Mouse (Mus musculus) adrenal gland, adult 10 weeks (tissue): ENCODE results near the gene Atad2b. TPM values are rescaled to one million over a fixed set of nuclear protein-coding genes. Genes with fewer than 3 reads are reported as not detected.

Experiments
- polyA plus RNA-seq: library from polyadenylated mRNA; stranded (reverse); fragments of 350-450 nt; fragmentation: Illumina TruSeq; extraction: RNeasy Lipid Tissue Mini Kit (QIAGEN cat#74804); gene quantifications from one replicate; pipeline ENCODE4 v1.2.3, GENCODE M21; 2014; ENCODE audit warnings: low read depth, low replicate concordance

Gene Atad2b
- 37.6 TPM for polyA plus RNA-seq

GRCm38 (mm10) chr12:4916994-4917804, at the start of gene Atad2b:
TSS of gene Atad2b (plus strand) at chr12:4917353.

GRCm38 (mm10) chr12:4874161-4874927, 42.8 kb upstream of the Atad2b start, which contains the start of gene Mfsd2b:
TSS of gene Mfsd2b (minus strand) at chr12:4874359.

DNA sequence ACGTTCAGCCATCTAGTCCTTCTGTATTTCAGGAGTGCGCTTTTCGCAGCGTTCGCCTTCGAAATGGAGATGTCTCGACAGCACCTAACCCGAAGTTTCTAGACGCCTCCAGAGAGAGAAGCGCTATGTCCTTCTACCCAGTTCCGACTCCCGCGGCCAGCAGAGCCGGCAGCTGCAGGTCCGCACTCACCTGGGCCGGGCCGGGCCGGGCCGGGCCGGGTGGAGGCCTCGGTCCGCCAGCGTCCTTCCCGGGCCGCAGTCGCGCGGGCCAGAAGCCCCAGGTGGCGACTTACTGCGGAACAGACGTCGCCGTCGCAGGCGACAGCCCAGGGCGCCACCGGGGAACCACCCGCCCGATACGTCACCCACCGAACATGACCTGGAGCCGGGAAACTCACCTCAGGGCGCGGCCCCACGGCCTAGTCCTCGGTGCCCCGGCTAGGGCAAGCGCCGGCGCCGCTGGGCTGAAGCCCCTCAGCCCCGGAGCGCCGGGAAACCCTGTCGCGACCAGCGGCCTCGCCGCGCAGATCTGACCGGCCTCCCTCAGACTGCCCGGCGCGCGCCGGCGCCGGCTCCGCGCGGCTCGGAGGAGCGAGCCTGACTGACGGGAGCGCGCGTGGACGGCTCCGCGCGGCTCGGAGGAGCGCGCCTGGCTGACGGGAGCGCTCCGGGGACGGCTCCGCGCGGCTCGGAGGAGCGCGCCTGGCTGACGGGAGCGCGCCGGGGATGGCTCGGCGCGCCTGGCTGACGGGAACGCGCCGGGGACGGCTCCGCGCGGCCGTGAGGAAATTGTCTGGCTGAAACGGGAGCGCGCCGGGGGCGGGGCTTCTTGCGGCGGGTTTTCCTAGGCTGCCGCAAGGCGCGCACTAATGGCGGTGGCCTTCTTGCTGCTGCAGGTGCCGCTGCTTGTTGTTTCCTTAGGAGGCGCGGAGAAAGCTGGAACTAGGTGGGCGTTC, 9.9 kb upstream of the Atad2b start, which contains the start of gene Ubxn2a:
Gene Ubxn2a (minus strand): TSS at position 755 of the 956 bp plus-strand sequence.

Other genes with a start within 250 kb of the Atad2b start
- gene Fam228a, start 178.9 kb upstream of the Atad2b start, polyA plus RNA-seq = 0.87 TPM
- gene Pfn4, start 148.3 kb upstream of the Atad2b start, polyA plus RNA-seq = 4.2 TPM
- gene Fam228b, start 148.1 kb upstream of the Atad2b start, polyA plus RNA-seq = 6.5 TPM
- 290 TPM for gene Sf3b6, start 99.8 kb upstream of the Atad2b start, polyA plus RNA-seq
- 14.2 TPM for gene Fkbp1b, start 75.8 kb upstream of the Atad2b start, polyA plus RNA-seq
- 6.4 TPM for gene Wdcp, start 74.0 kb upstream of the Atad2b start, polyA plus RNA-seq
- gene Mfsd2b, start 43.0 kb upstream of the Atad2b start, polyA plus RNA-seq = 0.23 TPM
- gene Ubxn2a, start 9.6 kb upstream of the Atad2b start, polyA plus RNA-seq = 196 TPM